Mouse (Mus musculus): Measurements from ENCODE around the gene Pa2g4. TPM values are rescaled to one million over a fixed set of nuclear protein-coding genes. Genes with fewer than 3 reads are reported as not detected.

Pa2g4 gene
- total RNA-seq, 2 experiments from 2014 or later, result 83.2 to 87.6 TPM

- DNase-seq (ENCODE audit: low spot score in 2 of 2), result no peak
Observed at GRCm38 (mm10) chr10:128538340-128538870, 27.4 kb downstream of the Pa2g4 start.

- DNase-seq (ENCODE audit: low spot score in 2 of 2), result peak; percentile 86 to 88
Observed at GRCm38 (mm10) chr10:128536266-128536940, 29.4 kb downstream of the Pa2g4 start.

- no peak for DNase-seq (ENCODE audit: low spot score in 2 of 2)
Observed at GRCm38 (mm10) chr10:128535624-128536265, 30.0 kb downstream of the Pa2g4 start.

- DNase-seq (ENCODE audit: low spot score in 2 of 2), result no peak
Observed at GRCm38 (mm10) chr10:128535206-128535605, 30.6 kb downstream of the Pa2g4 start.

GRCm38 (mm10) chr10:128526366-128527356, 39.1 kb downstream of the Pa2g4 start:
- DNase-seq (ENCODE audit: low spot score in 2 of 2), result no peak

GRCm38 (mm10) chr10:128525671-128526308, 40.0 kb downstream of the Pa2g4 start, which contains the start of gene Esyt1:
TSS of gene Esyt1 (minus strand) at chr10:128525871.
- DNase-seq (ENCODE audit: low spot score in 2 of 2), result peak; percentile 79 to 82

GRCm38 (mm10) chr10:128524732-128525662, 40.8 kb downstream of the Pa2g4 start:
- DNase-seq (ENCODE audit: low spot score in 2 of 2), result peak; percentile 24 to 35

GRCm38 (mm10) chr10:128524111-128524731, 41.6 kb downstream of the Pa2g4 start:
- no peak for DNase-seq (ENCODE audit: low spot score in 2 of 2)

- no peak for DNase-seq (ENCODE audit: low spot score in 2 of 2)
Observed at GRCm38 (mm10) chr10:128522351-128522750, 43.4 kb downstream of the Pa2g4 start.

GRCm38 (mm10) chr10:128520591-128520990, 45.2 kb downstream of the Pa2g4 start:
- DNase-seq (ENCODE audit: low spot score in 2 of 2), result no peak

GRCm38 (mm10) chr10:128518833-128519232, 47.0 kb downstream of the Pa2g4 start:
- peak; percentile 52 to 58 for DNase-seq (ENCODE audit: low spot score in 2 of 2)

- no peak for DNase-seq (ENCODE audit: low spot score in 2 of 2)
Observed at GRCm38 (mm10) chr10:128516677-128517076, 49.1 kb downstream of the Pa2g4 start.

GRCm38 (mm10) chr10:128516029-128516428, 49.8 kb downstream of the Pa2g4 start:
- no peak for DNase-seq (ENCODE audit: low spot score in 2 of 2)

- DNase-seq (ENCODE audit: low spot score in 2 of 2), result no peak
Observed at GRCm38 (mm10) chr10:128515044-128515443, 50.7 kb downstream of the Pa2g4 start.

GRCm38 (mm10) chr10:128511761-128512160, 54.0 kb downstream of the Pa2g4 start:
- DNase-seq (ENCODE audit: low spot score in 2 of 2), result no peak

- DNase-seq (ENCODE audit: low spot score in 2 of 2), result no peak
Observed at GRCm38 (mm10) chr10:128511189-128511588, 54.6 kb downstream of the Pa2g4 start.

GRCm38 (mm10) chr10:128510301-128510700, 55.5 kb downstream of the Pa2g4 start:
- no peak for DNase-seq (ENCODE audit: low spot score in 2 of 2)

GRCm38 (mm10) chr10:128509831-128510230, 56.0 kb downstream of the Pa2g4 start:
- DNase-seq (ENCODE audit: low spot score in 2 of 2), result no peak

- DNase-seq (ENCODE audit: low spot score in 2 of 2), result no peak
Observed at GRCm38 (mm10) chr10:128509203-128509602, 56.6 kb downstream of the Pa2g4 start.

Data from layer of hippocampus, postnatal 10 days (tissue).